Mouse (Mus musculus): ENCODE data around the gene Cfap221. TPM values are rescaled to one million over a fixed set of nuclear protein-coding genes. Genes with fewer than 3 reads are reported as not detected.

The Cfap221 gene
- total RNA-seq (2022), result not detected

GRCm38 (mm10) chr1:119996798-119997581 lies at the start of gene Cfap221:
Gene Cfap221 (minus strand): TSS chr1:119997234.
- peak; percentile 6 for DNase-seq (ENCODE audit: low spot score)

GRCm38 (mm10) chr1:120044584-120044983 lies 47.5 kb upstream of the Cfap221 start:
- DNase-seq (ENCODE audit: low spot score), result no peak

GRCm38 (mm10) chr1:120042421-120042820 lies 45.4 kb upstream of the Cfap221 start:
- DNase-seq (ENCODE audit: low spot score), result no peak

GRCm38 (mm10) chr1:120038594-120038993 lies 41.6 kb upstream of the Cfap221 start:
- no peak for DNase-seq (ENCODE audit: low spot score)

- DNase-seq (ENCODE audit: low spot score), result no peak
Measured at GRCm38 (mm10) chr1:120037021-120037683, 40.1 kb upstream of the Cfap221 start.

GRCm38 (mm10) chr1:120035456-120036034 lies 38.5 kb upstream of the Cfap221 start:
- no peak for DNase-seq (ENCODE audit: low spot score)

GRCm38 (mm10) chr1:120034793-120035192 lies 37.8 kb upstream of the Cfap221 start:
- no peak for DNase-seq (ENCODE audit: low spot score)

GRCm38 (mm10) chr1:120033469-120033854 lies 36.4 kb upstream of the Cfap221 start:
- no peak for DNase-seq (ENCODE audit: low spot score)

GRCm38 (mm10) chr1:120032804-120033468 lies 35.9 kb upstream of the Cfap221 start:
- peak; percentile 55 for DNase-seq (ENCODE audit: low spot score)

- DNase-seq (ENCODE audit: low spot score), result no peak
Measured at GRCm38 (mm10) chr1:120030474-120030873, 33.4 kb upstream of the Cfap221 start.

- DNase-seq (ENCODE audit: low spot score), result peak; percentile 16
Measured at GRCm38 (mm10) chr1:120027693-120028092, 30.7 kb upstream of the Cfap221 start.

GRCm38 (mm10) chr1:120025050-120025439 lies 28.0 kb upstream of the Cfap221 start:
- DNase-seq (ENCODE audit: low spot score), result no peak

GRCm38 (mm10) chr1:120024331-120025049 lies 27.5 kb upstream of the Cfap221 start:
- peak; percentile 12 for DNase-seq (ENCODE audit: low spot score)

GRCm38 (mm10) chr1:120021951-120022350 lies 24.9 kb upstream of the Cfap221 start:
- no peak for DNase-seq (ENCODE audit: low spot score)

GRCm38 (mm10) chr1:120020322-120020897 lies 23.4 kb upstream of the Cfap221 start:
- DNase-seq (ENCODE audit: low spot score), result no peak

- no peak for DNase-seq (ENCODE audit: low spot score)
Measured at GRCm38 (mm10) chr1:120019428-120019827, 22.4 kb upstream of the Cfap221 start.

GRCm38 (mm10) chr1:120018900-120019299 lies 21.9 kb upstream of the Cfap221 start:
- DNase-seq (ENCODE audit: low spot score), result no peak

- DNase-seq (ENCODE audit: low spot score), result no peak
Measured at GRCm38 (mm10) chr1:120016240-120016639, 19.2 kb upstream of the Cfap221 start.

GRCm38 (mm10) chr1:120013111-120013510 lies 16.1 kb upstream of the Cfap221 start:
- peak; percentile 38 for DNase-seq (ENCODE audit: low spot score)

- DNase-seq (ENCODE audit: low spot score), result no peak
Measured at GRCm38 (mm10) chr1:120012638-120013037, 15.6 kb upstream of the Cfap221 start.
